Mouse (Mus musculus) urinary bladder, postnatal 36 days (tissue): ENCODE measurements around the gene Tepp.

Experiments used
- DNase-seq, 2 experiments: peaks; one replicate each; pipeline ENCODE4 v3.0.0; 2022; ENCODE audit warnings: low spot score in 2 of 2, mixed read lengths in 1 of 2

Tepp gene

GRCm38 (mm10) chr8:95331156-95331719, 20.9 kb downstream of the Tepp start:
- DNase-seq = no peak

DNA sequence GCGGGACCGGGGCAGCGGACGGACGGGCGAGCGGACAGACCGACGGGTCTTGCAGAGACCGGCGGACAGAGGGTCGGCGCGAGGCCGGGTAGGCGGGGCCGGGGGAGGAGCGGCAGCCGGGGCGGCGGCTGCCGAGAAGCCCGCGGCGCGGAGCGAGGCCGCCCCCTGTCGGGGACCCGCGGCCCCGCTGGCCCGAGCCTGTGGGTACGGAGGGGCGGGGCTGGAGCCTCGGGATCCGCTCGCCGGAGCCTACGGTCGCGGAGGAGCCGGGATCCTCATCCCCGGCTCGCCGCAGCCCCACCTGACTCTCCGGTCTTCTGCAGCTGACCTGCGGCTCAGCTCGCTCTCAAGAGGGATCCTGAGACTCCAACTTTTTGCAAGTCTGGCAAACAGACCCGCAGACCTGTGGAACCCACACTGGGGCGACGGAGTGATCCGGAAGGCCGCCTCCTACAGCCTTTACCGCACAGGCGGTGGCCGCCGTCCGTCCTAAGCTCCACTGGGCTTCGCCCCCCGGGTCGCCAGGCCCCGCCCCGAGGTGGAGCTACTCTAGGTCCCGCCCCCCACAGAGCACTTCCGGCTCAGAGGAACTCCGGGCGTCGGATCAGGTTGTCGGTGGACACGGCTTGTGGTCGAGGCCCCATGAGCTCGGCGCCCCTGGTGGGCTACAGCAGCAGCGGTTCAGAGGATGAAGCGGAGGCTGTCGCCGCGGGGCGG, 21.5 kb downstream of the Tepp start, which contains the start of the genes Zfp319 and Usb1:
TSS of gene Zfp319 (minus strand) at position 231 of the 717 bp plus-strand sequence.
TSS of gene Usb1 (plus strand) at position 565 of the 717 bp plus-strand sequence.
- peak; percentile 90 to 93 for DNase-seq

DNA sequence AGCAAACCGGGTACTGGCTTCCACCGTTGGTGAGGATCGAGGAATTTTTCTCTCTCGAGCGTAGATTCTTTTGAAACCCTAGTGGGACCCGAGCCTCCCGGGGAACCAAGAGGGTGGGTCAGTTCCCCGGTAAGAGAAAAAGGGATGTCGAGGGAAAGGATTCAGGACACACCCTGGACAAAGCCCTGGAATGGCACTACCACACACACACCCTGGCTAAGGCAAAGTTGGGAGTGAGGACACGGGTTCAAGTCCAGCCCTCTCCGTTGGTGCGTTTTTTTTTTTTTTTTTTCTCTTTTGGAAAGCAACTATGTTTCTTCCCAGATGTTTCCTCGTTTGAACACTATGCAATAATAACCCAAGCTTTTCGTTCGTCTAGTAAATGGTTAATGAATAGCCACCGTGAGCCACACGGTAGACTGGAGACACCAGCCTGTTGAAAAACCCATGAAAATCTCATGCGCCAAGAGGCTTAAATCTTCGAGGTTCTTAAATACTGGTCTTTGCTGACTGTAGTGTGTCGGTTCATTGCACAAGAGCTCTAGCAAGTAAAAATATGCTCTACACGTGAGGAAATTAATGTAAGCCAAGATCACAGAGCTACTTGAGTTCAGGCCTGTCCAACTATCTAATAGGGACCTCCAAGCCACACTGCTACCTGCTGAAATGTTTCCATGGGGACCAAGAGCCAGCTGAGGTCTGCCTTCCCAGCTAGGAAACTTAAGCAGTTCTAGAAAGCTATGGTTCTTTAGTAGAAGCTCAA, 22.3 kb downstream of the Tepp start:
- DNase-seq = no peak

GRCm38 (mm10) chr8:95335706-95336105, 25.3 kb downstream of the Tepp start:
- DNase-seq = no peak

DNA sequence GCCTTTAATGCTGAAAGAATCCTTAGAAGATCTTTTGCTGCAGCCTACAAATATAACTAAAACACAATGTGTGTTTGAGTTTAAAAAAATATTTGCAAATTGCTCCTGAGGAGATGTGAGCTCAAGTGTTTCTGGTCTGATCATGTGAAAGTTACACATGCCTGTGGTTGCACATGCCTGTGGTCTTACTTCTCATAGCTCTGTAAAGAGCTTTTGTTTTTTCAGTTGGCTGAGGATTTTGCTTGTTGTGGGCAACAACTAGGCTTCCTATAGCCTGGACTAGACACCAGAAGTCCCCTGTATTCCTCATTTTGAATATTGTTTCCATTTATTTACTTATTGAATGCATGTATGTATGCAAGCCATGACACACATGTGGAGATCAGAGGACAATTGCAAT, 26.0 kb downstream of the Tepp start:
- no peak for DNase-seq

GRCm38 (mm10) chr8:95341721-95342120, 31.4 kb downstream of the Tepp start:
- DNase-seq = peak; percentile 34 to 36

- DNase-seq = no peak
Measured at GRCm38 (mm10) chr8:95344668-95345067, 34.3 kb downstream of the Tepp start.

GRCm38 (mm10) chr8:95346643-95347545, 36.5 kb downstream of the Tepp start:
- DNase-seq = peak; percentile 47 to 60

- no peak for DNase-seq
Measured at GRCm38 (mm10) chr8:95348356-95348755, 38.0 kb downstream of the Tepp start.

DNA sequence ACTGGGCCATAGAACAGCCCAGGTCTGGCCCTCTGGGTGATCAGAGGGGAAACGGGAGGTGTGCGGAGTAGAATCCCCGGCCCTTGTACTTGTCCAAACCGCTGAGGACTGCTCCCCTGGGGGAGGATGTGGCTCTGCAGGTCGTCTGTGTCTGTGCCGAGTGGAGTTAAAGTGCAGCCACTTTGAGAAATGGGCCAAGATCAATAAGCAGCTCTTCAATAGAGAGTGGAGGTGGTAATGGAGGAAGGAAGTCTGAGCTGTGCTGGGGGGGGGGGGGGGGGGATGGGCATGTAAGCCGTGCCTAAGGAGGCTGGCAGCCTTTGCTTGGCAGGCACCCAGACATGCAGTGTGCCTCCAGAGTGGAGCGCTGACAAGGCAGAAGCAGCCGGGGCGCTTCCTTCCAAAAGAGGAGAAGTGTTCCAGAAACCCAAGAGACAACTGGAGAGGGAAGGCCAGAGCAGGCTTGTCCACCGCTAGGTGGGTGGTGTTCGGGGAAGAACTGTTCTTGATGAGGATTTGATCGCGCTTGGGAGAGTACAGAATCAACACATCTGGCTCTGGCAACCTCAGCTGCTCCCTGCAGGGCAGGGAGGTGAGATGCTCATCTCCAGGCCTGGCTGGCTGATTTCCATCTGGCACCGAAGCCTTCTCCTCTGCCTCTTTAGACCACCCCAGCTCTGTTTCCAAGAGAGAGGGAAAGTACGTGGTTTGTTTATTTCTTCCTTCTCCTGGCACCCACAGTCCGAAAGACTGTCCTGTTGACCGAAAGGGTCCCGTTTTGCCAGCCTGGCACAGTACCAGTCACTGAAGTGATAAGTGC, 38.7 kb downstream of the Tepp start:
- DNase-seq = peak in 1 of 2 experiments; percentile 69

DNA sequence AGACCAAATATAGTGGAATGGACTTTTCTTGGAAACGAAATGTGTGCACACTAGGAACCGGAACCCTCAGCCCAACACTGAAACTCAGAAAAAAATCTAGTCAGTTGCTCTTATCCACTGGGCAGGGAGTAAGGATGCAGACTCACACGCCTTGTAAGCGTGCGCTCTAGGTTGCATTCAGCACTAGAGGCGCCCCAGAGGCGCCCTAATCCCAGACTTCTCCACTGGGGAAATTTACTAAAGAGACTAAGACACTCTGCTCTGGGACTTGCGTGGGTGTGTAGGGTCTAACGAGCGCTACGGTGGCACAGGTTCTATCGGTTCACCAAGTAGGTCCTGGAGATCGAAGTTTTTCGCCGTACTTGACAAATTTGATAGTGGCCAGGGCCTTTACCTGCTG, 41.1 kb downstream of the Tepp start:
- DNase-seq = no peak

GRCm38 (mm10) chr8:95352151-95352870, 41.9 kb downstream of the Tepp start, which contains the start of gene Mmp15:
Gene Mmp15 (plus strand): TSS chr8:95352268.
- peak; percentile 64 to 79 for DNase-seq

DNA sequence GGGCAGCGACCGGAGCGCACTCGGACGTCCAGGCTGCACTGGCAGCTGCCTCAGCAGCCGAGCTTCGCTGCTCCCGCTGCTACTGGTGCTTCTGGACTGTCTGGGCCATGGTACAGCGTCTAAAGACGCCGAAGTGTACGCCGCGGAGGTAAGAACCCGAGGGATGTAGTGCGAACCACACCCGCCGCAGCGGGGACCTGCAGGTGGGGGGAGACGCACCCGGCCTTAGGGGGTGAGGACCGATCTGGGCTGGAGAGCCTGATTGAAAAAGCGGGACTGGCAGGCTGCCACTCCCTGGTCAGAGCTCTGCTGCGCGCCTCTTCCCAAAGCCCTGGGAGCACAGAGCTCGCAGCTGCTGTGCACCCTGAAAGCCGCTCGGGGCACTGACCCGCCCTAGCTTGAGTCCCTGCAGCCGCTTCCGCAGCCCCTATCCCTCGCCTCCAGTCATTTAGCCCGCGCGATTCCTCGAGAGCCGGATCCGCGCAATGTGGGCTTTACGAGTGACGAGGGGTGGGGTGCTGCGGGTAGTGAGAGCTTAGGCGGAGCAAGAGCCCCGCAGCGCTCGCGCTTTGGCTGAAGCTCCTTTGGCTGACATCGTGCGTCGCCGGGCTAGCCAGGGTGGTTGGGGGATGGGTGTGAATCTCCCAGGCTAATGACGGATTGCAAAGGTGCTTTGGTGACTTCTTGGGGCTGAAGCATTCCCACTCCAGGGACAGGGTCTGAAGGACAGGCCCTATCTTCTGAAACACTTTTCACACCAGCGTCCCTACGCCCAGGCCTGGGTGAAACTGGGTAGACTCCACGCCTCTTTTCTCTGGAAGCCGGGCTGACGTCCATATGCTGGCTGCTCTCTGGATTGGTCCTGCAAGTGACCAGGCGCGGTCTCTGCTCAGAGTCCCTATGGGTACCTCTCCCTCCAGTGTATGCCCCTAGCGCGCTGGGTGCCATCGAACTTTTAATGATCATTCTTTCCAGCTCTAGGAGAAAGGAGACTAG, 42.8 kb downstream of the Tepp start:
- peak; percentile 46 to 48 for DNase-seq

- DNase-seq = no peak
Measured at GRCm38 (mm10) chr8:95354606-95355005, 44.2 kb downstream of the Tepp start.

GRCm38 (mm10) chr8:95358550-95359411, 48.4 kb downstream of the Tepp start:
- peak in 1 of 2 experiments; percentile 43 for DNase-seq

DNA sequence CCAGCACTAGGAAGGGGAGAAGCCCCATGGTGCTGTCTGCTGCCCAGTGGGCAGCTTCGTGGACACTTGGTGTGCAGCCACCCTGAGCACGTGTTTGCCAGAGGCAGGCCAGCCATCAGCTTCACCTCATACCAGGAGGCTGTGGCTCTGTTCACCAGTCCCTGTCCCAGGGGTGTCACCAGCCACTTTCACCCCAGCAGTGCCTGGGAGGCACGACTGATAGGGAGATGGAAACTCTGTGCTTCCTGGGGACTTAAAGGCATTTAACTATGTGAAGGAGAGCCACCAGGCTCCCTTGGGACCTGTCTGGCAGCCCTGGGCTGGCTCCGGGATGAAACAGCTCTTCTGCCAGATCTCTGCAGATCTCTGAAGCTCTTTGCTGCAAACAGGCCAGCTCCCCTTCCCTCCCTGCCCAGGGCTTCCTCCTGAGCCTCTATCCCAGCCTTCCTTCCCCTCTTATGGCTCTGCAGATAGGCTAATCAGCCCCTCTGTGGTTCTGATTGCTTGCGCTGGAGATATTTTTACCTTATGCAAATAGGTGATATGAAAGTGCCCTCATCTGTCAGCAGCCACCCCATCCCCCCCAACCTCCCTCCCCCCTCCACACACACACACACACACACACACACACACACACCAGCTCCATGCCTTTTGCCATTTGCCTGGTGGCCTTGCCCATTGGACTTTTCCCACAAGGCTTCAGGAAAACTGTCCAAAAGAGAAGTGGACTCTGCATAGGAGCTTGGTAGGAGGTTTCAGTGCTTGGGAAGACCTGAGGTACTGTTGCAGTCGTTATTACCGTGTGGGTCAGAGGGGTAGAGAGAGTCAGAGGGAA, 50.0 kb downstream of the Tepp start:
- no peak for DNase-seq

DNA sequence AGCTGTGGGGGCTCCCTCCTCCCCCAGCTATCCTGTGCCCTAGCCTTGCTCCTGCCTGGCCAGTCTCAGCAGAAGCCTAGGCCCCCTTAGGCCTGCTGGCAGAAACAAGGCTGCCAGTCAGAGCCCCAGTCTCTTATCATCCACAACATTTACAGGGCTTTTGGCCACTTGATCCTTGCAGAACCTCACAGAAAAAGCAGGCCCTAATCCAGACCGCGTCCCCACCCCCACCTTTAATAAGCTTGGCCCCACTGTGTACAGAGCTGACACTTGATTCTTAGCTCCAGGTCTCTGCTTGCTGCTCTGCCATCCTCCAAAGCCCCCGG, 50.6 kb downstream of the Tepp start:
- no peak for DNase-seq
